Mouse (Mus musculus) lung, postnatal 0 days (tissue): Measurements from ENCODE around the gene Chmp4b.

Experiments
- CTCF ChIP-seq: IDR thresholded peaks from 2 replicates; pipeline ENCODE4 v1.5.1; 2016; ENCODE audit warnings: antibody characterized with exemption, mild to moderate bottlenecking
- EP300 ChIP-seq: IDR thresholded peaks from 2 replicates; pipeline ENCODE4 v1.6.1; 2016; ENCODE audit warnings: antibody characterized with exemption, mild to moderate bottlenecking, control low read depth

- TF ChIP-seq CTCF, result no peak
- TF ChIP-seq EP300, result no peak
These were observed 55.2 kb downstream of the Chmp4b start for GRCm38 (mm10) chr2:154706526-154707280.
